Mouse (Mus musculus) layer of hippocampus, adult 18-20 months (tissue): ENCODE results near the gene Hnrnpul2. TPM values are rescaled to one million over a fixed set of nuclear protein-coding genes. Genes with fewer than 3 reads are reported as not detected.

ENCODE experiments used
- DNase-seq, 2 experiments: peaks; one replicate each; pipeline ENCODE4 v3.0.0; 2022; ENCODE audit warnings: low spot score in 2 of 2
- long read RNA-seq: library from polyadenylated mRNA; stranded (forward); transcript quantifications from one replicate; pipeline ENCODE4 v2.0.0, GENCODE M21; 2021
- total RNA-seq, 2 experiments: library from RNA; stranded (reverse); gene quantifications; 2 replicates each; pipeline ENCODE4 v1.2.3; 2021

Gene Hnrnpul2
- total RNA-seq, result 100 to 1,000 TPM; 120 to 125 TPM
- long read RNA-seq, full-length matches to known transcripts, result 3 of 24 reads
- long read RNA-seq, partial matches to known transcripts, result 21 of 24 reads
- long read RNA-seq, other reads (novel, unspliced or antisense), result 0 of 24 reads

GRCm38 (mm10) chr19:8819596-8820423 lies at the start of gene Hnrnpul2:
Gene Hnrnpul2, plus strand, starts transcription at chr19:8820010.
- DNase-seq, result peak; percentile 99

DNA sequence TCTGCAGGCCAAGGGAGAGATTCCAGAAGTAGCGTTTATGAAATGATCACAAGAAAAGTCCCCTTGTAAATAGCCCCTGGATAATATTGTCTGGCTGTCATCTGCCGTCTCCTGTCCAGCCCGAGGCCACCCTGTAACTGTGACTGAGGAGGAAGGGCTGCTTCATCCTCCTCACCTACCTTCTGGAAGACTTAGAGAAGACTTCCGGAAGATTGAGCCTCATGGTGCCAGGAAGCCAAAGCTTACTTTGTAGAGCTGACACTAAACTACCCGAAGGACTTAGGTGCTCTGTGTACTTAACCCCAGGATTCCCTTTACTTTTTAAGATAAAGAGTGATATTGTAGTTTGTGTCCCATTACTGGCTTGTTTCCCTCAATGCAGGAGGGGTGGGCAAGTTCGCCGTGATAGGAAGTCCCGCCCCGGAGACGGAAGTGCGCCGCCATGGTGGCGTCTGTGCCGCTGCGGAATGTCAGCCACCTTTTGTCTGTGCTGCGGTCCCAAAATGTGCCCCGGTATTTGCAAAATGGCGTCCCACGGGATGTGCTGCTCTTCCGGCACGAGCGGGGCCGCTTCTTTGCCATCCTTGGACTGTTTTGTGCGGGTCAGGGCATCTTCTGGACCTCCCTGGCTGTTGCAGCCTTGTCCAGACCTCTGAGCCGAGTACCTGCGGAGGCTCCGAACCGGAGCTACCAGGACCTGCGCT lies 49.1 kb upstream of the Hnrnpul2 start, which contains the start of gene Tmem223:
Gene Tmem223 (plus strand): TSS at position 430 of the 704 bp plus-strand sequence.
- peak; percentile 74 to 84 for DNase-seq

- no peak for DNase-seq
These were observed 46.8 kb upstream of the Hnrnpul2 start for GRCm38 (mm10) chr19:8772996-8773395.

- DNase-seq, result no peak
These were observed 46.4 kb upstream of the Hnrnpul2 start for GRCm38 (mm10) chr19:8773409-8773808.

- DNase-seq, result peak; percentile 94 to 98
These were observed 45.5 kb upstream of the Hnrnpul2 start, which contains the start of gene Tmem179b for GRCm38 (mm10) chr19:8774086-8774835. Gene Tmem179b, minus strand, starts transcription at chr19:8774467.

DNA sequence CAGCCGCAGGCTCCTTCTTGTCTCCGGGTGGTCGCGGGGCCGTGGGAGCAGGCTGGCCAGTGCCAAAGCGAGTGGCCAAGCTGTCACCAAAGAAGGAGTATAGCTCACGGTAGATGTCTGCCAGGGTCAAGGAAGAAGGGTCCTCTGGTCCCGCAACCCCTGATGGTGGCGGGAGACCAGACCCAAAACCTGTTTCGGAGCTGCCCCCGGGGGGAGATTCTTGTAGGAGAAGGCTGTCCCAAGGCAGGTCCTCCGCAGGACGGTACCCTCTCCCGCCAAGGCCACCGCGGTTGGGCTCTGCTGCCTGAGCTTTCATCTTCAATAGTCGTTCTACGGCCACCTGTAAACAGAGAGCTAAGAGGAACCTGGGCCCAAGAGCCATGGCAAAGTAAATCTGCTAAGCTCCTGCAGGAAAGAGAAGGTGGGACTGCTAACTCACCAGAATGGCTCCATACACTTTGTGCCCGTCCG lies 44.8 kb upstream of the Hnrnpul2 start:
- DNase-seq, result no peak

DNA sequence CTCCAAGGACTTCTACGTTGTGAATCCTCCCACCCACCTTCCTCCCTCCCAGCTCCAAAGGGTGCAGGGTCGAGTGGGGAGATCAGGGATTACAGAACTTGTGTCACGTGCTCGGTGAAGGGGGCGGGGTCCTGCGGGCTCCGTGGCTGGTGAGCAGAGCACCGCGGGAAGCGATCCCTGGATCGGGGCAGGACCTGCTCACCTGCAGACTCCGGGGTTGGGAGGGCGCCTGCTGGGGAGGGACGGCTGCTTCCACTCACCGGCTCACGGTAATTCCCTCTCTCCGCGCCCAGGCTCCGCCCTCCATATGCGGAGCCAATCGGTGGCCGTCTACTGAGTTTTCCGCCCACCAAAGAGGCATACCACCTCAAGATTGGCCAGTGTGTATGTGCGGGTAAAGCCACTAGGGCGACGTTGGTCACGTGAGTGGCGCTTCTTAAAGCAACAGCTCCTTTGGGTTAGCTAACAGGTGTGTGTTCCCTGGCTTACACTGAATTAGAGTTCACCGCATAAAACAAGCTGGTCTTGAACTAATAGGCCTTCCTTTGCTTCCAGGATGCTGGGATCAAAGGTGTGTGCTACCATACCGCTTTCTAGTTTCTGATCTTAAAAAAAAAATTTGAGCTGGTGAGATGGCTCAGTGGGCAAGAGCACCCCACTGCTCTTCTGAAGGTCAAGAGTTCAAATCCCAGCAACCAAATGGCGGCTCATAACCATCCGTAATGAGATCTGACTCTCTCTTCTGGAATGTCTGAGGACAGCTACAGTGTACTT lies 33.6 kb upstream of the Hnrnpul2 start, which contains the start of gene Taf6l:
Gene Taf6l (minus strand): TSS at position 410 of the 774 bp plus-strand sequence.
- peak; percentile 90 to 97 for DNase-seq

GRCm38 (mm10) chr19:8788521-8788920 lies 31.3 kb upstream of the Hnrnpul2 start:
- no peak for DNase-seq

DNA sequence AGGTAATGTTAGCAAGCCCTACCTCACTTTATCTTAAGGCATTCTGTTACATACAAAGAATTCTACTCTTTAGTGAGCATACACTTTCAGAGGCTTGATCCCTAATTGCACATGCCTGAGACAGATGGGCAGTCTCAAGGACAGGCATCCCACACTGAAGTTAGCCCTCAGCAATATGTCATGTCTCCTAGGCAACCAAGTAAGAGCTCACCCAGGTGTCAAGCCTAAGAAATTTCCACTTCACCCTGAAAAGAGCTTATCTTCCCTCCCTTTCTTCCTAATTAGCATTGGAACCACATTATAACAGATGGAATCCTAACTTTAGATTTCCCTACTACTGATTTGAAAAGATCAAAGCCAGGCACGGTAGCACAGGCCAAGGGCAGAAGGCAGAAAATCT lies 30.6 kb upstream of the Hnrnpul2 start:
- DNase-seq, result no peak

GRCm38 (mm10) chr19:8790171-8790570 lies 29.6 kb upstream of the Hnrnpul2 start:
- no peak for DNase-seq

- DNase-seq, result peak; percentile 84 to 94
These were observed 21.4 kb upstream of the Hnrnpul2 start, which contains the start of gene Polr2g for GRCm38 (mm10) chr19:8798264-8798946. Gene Polr2g, minus strand, starts transcription at chr19:8798577.

- no peak for DNase-seq
These were observed 20.9 kb upstream of the Hnrnpul2 start for GRCm38 (mm10) chr19:8798947-8799315.

- DNase-seq, result peak; percentile 95 to 98
These were observed 17.5 kb upstream of the Hnrnpul2 start, which contains the start of gene Zbtb3 for GRCm38 (mm10) chr19:8802130-8802821. Gene Zbtb3, plus strand, starts transcription at chr19:8802555.

DNA sequence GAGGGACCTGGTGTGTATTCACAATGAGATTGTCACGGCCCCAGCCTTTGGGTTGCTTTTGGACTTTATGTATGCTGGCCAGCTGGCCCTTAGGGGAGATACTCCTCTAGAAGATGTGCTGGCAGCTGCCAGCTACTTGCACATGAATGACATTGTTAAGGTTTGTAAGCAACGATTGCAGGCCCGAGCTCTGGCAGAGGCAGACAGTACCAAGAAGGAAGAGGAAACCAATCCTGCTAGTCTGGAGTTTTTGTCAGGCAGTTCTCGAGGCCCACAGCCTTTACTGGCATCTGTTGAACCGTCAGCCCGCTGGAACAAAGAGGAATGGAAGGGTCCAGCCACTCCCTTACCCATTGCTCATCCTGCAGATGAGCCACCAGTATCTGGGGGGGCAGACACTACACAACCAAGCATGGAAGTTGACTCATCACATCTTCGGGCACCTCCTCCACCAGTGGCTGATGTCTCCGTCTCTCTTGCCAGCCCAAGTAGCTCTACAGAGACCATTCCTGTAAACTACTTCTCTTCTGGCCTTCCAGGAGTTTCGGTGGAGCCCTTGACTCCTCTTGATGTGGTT lies 16.5 kb upstream of the Hnrnpul2 start:
- DNase-seq, result no peak

DNA sequence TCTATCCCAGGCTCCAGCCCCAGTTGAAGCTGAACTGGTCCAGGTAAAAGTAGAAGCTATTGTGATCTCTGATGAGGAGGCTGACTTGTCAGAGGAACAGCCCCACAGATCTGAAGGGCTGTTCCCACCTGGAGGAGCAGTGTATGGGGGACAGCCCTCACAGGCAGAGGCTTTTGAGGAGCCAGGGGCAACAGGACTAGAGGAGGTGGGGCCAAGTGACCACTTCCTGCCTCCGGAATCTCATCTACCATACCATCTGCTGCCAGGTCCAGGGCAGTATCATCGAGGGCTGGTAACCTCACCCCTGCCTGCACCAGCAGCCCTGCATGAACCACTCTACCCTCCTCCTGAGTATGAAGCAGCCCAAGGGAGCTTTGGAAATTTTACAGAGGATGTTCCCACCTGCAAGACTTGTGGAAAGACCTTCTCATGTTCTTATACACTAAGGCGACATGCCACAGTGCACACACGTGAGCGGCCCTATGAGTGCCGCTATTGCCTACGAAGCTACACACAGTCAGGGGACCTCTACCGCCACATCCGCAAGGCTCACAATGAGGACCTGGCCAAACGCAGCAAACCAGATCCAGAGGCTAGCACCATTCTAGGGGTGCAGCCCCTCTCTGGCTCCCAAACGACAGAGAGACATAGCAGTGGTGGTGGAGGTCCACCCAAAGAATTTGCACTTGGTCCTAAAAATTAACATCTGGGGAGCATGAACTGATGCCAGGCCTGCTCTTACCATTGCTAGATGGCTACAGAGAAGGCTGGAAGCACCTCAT lies 15.7 kb upstream of the Hnrnpul2 start:
- DNase-seq, result no peak

DNA sequence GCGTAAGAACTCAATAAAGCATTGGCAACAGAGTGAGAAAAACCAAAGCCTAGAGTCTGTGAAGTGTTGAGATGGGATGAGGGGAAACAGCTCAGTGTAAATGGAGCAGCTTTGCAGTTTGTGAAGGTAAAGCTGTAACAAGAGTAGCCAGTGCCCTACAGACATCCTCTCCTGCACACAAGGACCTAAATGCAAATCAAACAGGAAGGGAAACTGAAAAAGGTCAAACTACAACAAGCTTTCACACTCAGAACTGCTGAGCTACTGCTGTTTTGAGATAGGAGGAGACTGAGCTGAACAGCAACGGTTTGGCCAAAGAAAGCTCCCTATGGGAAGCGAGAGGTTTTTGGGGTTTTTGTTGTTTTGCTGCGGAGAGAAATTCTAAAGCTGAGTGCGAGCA lies 13.0 kb upstream of the Hnrnpul2 start:
- no peak for DNase-seq

DNA sequence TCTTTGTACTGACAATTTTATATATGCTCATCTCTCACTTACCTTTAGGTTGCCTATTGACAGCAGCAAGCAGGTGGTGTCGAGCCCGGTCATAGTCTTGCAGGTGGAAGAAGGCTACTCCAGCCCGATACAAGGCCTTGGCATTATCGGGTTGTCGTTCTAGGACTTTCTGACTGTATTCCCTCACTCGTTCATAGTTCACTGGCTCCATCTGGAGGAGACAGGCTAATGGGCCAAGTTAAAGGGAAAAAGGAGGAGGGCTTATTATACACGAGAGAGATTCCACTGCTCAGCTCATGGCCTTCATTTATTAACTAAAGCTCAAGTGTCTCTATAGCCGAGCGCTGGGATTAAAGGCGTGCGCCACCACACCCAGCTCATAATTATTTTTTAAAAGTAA lies 4.0 kb upstream of the Hnrnpul2 start:
- DNase-seq, result no peak

DNA sequence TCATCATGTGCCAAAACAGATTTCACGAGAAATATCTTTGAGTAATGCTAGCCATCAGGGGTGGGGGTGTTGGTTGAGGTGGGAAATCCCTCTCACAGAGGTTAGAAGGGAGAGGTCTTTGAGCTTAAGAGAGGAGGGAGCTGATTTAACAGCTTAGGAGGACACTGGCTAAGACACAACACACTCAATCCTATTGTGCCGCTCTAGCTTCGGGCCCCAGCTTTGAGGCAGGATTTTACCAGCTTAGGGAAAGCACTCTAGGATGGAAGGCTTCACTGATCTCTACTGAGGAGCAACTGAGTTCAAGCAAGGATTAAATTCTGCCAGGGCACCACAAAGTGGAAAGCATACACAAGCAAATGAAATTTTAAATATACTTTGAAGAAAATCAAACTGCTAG lies 2.8 kb upstream of the Hnrnpul2 start:
- DNase-seq, result no peak
